Mouse (Mus musculus): Measurements from ENCODE around the gene Dnajc4.

Gene Dnajc4

DNA sequence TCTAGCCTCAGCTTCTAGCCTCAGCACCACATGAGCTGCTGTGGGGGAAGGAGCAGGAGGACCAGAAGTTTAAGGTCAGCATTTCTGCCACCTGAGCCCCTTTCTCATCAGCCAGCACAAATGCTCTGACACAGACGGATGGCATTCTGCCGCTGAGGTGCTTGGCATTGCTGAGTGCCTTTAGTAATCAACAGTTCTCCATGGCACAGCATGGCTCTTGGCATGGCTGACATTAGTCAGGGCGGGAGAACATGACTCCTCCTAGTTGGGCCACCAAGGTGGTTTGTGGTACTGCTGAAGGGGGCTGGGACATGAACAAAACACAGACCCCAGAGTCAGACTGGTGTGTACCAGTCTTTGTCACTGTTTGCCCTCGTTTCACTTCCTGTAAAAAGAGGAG, 44.2 kb downstream of the Dnajc4 start:
- in situ Hi-C loops (cut with MseI, MboI) = no loop called here

DNA sequence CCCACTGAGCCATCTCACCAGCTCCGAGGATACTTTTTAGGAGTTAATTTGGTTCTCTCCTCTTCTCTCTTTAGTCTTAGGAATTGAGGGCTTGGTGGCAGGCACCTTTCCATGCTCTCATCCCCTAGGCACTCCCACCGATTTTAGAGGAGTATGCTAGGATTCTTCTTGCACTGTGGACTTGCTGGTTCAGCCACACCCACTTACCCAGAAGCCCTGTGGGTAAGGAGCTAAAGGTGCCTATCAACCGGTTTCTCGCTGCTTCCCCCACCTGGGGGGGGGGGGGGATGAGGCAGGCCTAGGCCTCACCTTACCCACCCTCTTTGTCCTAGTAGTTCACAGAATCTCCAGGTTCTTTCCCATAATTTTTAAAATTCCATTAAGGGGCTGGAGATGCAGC, 44.6 kb downstream of the Dnajc4 start:
- in situ Hi-C loops (cut with MseI, MboI) = no loop called here

DNA sequence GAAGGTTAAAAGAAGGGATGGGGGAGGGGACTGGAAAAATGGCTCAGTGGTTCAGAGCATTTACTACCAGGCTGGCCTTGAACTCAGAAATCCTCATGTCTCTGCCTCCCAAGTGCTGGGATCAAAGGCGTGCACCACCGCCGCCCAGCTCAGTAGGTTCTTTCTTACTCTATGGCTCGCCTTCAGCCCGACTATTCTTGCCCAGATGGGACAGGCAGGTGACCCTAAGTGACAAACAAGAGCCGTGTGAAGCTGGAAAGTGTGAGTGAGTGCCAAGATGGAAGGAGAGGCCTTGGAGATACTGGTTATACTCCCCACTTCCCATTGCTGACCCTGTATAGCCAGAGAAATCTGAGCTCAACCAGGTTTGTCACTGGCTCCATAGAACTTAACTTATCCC, 48.7 kb downstream of the Dnajc4 start:
- in situ Hi-C loops (cut with MseI, MboI) = no loop called here

DNA sequence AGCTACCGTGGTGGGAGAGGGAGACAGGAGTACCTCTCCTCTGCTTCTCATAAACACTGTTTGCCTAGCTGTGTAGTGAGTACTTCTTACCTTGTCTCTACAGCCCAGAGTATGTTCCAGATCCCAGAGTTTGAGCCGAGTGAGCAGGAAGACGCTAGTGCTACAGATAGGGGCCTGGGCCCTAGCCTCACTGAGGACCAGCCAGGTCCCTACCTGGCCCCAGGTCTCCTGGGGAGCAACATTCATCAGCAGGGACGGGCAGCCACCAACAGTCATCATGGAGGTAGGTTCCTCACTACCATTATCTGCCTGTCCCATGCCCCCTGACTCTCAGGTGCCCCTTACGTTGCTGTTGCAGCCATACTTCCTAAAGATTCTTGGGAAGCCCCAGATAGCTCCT, 49.6 kb downstream of the Dnajc4 start:
- in situ Hi-C loops (cut with MseI, MboI) = no loop called here

DNA sequence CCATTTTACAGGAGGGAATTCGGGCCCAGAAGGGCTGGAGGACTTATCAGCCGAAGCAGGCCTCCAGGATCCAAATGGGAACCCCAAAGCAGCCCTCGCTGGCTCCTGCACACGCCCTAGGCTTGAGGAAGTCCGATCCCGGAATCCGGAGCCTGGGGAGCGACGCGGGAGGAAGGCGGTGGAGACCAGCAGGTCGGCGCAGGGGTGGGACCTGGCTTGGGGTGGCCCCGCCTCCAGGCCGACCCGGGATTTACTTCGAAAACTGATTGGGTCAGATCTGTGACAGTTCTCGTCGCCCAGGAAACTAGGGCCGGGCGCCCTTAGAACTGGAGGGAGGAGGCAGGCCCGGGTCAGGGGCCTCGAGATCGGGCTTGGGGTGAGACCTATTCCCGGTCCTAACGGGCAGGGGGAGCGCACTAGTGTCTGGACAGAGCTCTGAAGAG, 50.1 kb downstream of the Dnajc4 start, which contains the start of gene Gpr137:
Gpr137 (minus strand) TSS at position 232 of the 443 bp plus-strand sequence.
- in situ Hi-C loops (cut with MseI, MboI) = no loop called here

DNA sequence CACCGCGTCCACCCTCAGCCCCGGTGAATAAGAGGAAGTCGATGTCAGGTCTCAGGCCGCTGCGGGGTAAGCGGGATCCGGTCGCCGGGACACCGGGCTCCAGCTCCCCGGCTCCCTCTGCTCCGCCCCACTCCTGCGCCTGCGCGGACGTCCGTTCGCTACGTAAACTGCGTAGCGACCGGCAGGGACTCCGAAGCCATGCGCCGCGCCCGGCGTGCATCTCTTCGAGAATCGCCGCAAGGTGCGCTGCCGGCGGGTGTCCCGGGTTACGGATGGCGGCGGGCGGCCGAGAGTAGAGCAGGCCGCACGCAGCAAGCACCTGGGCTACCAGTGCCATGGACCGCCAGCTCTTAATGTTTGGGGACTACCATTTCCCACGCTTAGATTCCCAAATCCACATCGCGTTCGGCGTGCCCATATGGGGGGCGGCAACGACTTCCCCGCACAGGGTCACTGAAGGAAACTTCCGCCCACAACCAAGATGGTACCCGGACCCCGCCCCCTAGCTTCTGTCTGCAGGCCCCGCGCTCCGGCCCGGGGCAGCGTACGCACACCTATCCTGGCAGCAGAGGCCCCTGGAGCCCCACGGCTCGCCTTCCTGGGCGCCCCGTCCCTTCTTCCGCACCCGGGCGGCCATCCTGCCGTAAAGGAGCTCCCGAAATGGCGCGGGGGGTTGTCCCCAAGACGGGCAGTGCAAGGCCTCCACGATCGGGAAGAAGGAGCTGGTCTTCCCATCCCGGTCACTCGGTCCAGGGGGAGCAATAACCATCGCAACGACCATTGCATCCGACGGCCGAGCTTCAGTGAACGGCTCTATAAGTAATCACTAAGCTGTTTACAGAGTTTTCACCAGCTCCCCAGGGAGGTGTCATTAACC, 50.8 kb downstream of the Dnajc4 start, which contains the start of gene Bad:
Bad (plus strand) TSS at position 490 of the 877 bp plus-strand sequence.
- in situ Hi-C loops (cut with MseI, MboI) = no loop called here

DNA sequence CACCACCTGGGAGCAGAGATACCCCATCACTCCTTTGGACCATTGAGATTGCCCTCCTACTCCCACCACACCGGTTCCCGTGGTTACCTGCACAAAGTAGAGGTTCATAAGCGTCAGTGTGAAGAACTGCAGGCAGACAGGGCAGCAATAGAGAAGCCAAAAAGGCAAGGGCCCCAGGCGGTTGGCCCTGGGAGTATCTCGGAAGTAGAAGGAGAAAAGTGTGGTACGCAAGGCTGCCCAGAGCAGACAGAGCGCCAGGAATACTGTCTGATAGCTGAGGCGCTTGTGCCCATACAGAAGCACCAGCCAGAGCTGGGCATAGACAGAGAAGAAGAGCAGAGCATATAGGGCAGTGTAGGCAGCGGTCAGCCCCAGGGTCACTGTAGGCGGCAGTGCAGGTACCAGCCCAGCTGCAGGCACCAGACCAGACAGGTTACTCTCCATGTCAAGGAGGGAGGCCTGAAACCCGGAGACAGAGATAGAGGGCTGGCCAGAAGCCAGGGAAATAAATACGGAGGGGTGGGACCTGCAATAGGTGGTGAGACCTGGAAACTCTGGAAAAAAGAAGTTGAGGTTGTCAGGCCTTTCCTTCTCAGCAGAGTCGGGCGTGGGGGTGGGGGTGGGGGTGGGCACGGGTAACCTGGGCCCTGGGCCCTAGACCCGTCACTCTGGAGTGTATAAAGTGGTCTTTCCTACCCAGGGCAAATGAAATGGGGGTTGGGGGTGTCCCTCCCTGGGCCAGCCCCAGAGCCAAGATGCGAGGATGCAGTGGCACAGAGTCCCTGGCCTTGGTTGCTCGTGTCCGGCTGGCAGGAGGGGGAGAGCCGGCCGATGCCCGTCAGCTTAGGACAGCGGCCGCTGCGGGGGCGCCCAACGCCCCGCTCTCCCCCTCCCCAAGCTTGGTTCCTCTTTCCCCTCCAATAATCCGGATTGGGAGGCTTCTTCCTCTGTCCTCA, 51.7 kb downstream of the Dnajc4 start:
- in situ Hi-C loops (cut with MseI, MboI) = no loop called here

DNA sequence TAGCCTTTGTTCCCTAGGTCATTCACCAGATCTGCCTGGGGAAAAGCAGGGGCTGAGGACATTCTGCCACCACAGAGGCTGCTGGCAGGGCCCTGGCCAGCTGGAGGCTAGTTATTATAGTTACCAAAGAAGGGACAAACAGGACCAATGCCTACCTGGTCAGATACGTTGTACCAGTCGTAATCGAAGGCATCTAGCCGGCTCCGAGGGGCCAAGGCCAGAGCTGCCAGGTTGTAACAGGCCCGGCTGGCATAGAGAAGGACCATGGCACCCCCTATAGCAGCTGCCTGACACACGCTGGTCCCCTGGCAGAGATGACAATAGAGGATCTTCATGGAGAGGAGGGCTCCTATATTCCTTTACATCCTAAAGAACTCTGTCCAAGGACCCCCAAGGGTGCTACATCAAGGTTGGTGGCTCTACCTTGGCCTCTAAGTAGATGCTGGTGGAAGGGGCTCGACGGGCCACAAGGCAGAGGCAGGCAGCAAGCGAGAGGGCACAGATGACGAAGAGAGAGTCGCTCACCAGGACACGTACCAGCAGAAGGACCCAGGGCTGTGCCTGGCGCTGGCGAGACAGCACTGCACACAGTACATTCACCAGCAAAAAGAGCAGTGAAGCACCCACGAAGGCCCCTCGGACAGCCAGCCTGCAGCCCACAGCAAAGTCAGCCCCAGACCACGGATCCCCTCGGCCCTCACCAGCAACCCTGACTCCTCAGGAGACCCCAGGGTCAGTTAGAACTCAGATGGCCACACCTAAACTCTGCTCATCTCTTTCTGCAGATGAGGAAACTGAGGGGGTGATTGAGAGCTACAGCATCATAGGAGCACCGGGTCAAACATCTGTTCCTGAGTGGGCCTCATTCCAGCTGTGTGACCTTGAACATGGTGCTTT, 53.0 kb downstream of the Dnajc4 start:
- in situ Hi-C loops (cut with MseI, MboI) = no loop called here

Measured in mouse trophoblast stem cell (cell line).